16 mouse cellular contexts compared by ENCODE assay signal in genomic region chr10:61369755-61370154, GRCm38 (mm10). TPM values are rescaled to one million over a fixed set of nuclear protein-coding genes. Genes with fewer than 3 reads are reported as not detected.
DNase-seq lines count a peak whose midpoint lies in the region; ATAC-seq lines count a peak whose summit lies in the region.
"Had no signal": no experiment of that assay in that cellular context is flagged by ENCODE, and none has a peak within 500 bp of the region (broad histone marks: within the 10 kb centered on the region; RNA-seq: fewer than 3 reads in every experiment).

No protein-coding gene starts in this region.

- H3K27me3 ChIP-seq in heart, embryonic 12.5 days (replicated peaks): no peaks in the 10 kb centered on the region
- H3K27me3 ChIP-seq in kidney, embryonic 15.5 days: no peaks in the 10 kb centered on the region
- no peaks in the 10 kb centered on the region for H3K27me3 ChIP-seq in neural tube, embryonic 12.5 days (replicated peaks)
- no peaks in the 10 kb centered on the region for H3K27me3 ChIP-seq in limb, embryonic 15.5 days
- H3K27me3 ChIP-seq: liver, embryonic 15.5 days had no signal

- intact Hi-C loops in heart, postnatal 25 days (cut with DNase I): no loop called here

- peaks cover 68% of the 10 kb centered on the region for H3K4me1 ChIP-seq in heart, embryonic 12.5 days (replicated peaks)
- peaks cover 76% of the 10 kb centered on the region for H3K4me1 ChIP-seq in kidney, embryonic 15.5 days
- peaks cover 29% of the 10 kb centered on the region for H3K4me1 ChIP-seq in neural tube, embryonic 12.5 days
- H3K4me1 ChIP-seq in limb, embryonic 15.5 days: peaks cover 41% of the 10 kb centered on the region

- H3K4me2 ChIP-seq in heart, embryonic 12.5 days: no peak overlapping the region
- no peak overlapping the region for H3K4me2 ChIP-seq in kidney, embryonic 15.5 days
- H3K4me2 ChIP-seq in neural tube, embryonic 12.5 days (replicated peaks): no peak overlapping the region
- H3K4me2 ChIP-seq in limb, embryonic 15.5 days: no peak overlapping the region
- H3K4me2 ChIP-seq: liver, embryonic 15.5 days had no signal

- H3K9ac ChIP-seq in heart, embryonic 12.5 days: no peak overlapping the region
- no peak overlapping the region for H3K9ac ChIP-seq in kidney, embryonic 15.5 days
- no peak overlapping the region for H3K9ac ChIP-seq in neural tube, embryonic 12.5 days
- H3K9ac ChIP-seq in limb, embryonic 15.5 days: no peak overlapping the region
- H3K9ac ChIP-seq: liver, embryonic 15.5 days had no signal

- H3K4me3 ChIP-seq in heart, embryonic 12.5 days: no peak overlapping the region
- no peak overlapping the region for H3K4me3 ChIP-seq in kidney, embryonic 15.5 days (replicated peaks)
- no peak overlapping the region for H3K4me3 ChIP-seq in neural tube, embryonic 12.5 days
- H3K4me3 ChIP-seq in limb, embryonic 15.5 days: no peak overlapping the region
- H3K4me3 ChIP-seq: erythroblast, embryonic 14.5 days; liver, embryonic 15.5 days had no signal

- H3K9me3 ChIP-seq in heart, embryonic 12.5 days (replicated peaks): no peaks in the 10 kb centered on the region
- peaks cover 3% of the 10 kb centered on the region for H3K9me3 ChIP-seq in kidney, embryonic 15.5 days (replicated peaks)
- no peaks in the 10 kb centered on the region for H3K9me3 ChIP-seq in neural tube, embryonic 12.5 days
- H3K9me3 ChIP-seq in limb, embryonic 15.5 days: no peaks in the 10 kb centered on the region
- H3K9me3 ChIP-seq: G1E had no signal

- peak overlapping the region; percentile 40; the same call in 1 of the 2 replicates for H3K27ac ChIP-seq in heart, embryonic 12.5 days (ENCODE audit: poor library complexity, severe bottlenecking)
- H3K27ac ChIP-seq in kidney, embryonic 15.5 days: peak overlapping the region; percentile 86
- 0 out of 2 replicates have a peak overlapping the region, but pooled peaks have one; percentile 9 for H3K27ac ChIP-seq in neural tube, embryonic 12.5 days
- H3K27ac ChIP-seq in limb, embryonic 15.5 days: peak overlapping the region; percentile 78

- no peaks in the 10 kb centered on the region; the same call in 1 of the 2 replicates for H3K36me3 ChIP-seq in heart, embryonic 12.5 days
- 0 out of 2 replicates have a peak, but pooled peaks cover under 1% of the 10 kb centered on the region for H3K36me3 ChIP-seq in kidney, embryonic 15.5 days
- no peaks in the 10 kb centered on the region for H3K36me3 ChIP-seq in neural tube, embryonic 12.5 days
- no peaks in the 10 kb centered on the region for H3K36me3 ChIP-seq in limb, embryonic 15.5 days
- H3K36me3 ChIP-seq: G1E; liver, embryonic 15.5 days had no signal

- no peak for ATAC-seq in heart, embryonic 12.5 days (ENCODE audit: insufficient number of reproducible peaks, low FRiP score)
- ATAC-seq in kidney, embryonic 15.5 days (replicated peaks; ENCODE audit: low FRiP score): no peak
- no peak for ATAC-seq in neural tube, embryonic 12.5 days (ENCODE audit: low FRiP score, low read depth)
- ATAC-seq in limb, embryonic 15.5 days (ENCODE audit: insufficient number of reproducible peaks, low FRiP score, low TSS enrichment, low read depth): no peak

- no peak for DNase-seq in heart, postnatal 25 days (ENCODE audit: low spot score)
- DNase-seq in kidney, adult 8-10 months: no peak
- no peak for DNase-seq in neural tube, embryonic 10.5 days (ENCODE audit: extremely low spot score, low spot score)
- no peak for DNase-seq in frontal cortex, postnatal 25 days (ENCODE audit: low spot score in 2 of 2)

- WGBS in heart, embryonic 12.5 days: 66% methylated on average over 5 of the region's 5 CpGs
- 31% methylated on average over 5 of the region's 5 CpGs for WGBS in kidney, embryonic 15.5 days
- 67% methylated on average over 5 of the region's 5 CpGs for WGBS in neural tube, embryonic 12.5 days
- 48% methylated on average over 5 of the region's 5 CpGs for WGBS in limb, embryonic 15.5 days

RNA-seq across cellular contexts. Expression of gene Pald1, which starts 13.6 kb away (rescaled TPM):
- polyA plus RNA-seq in heart, embryonic 12.5 days (2016; fragmentation: Nextera tagmentation; extraction: Ambion mirVana): 33.9 and 37.4 TPM in 2 replicates
- 10 to 100 TPM; 16.1 to 21.9 TPM for total RNA-seq in heart, postnatal 25 days (2021)
- 33.5 and 37.3 TPM in 2 replicates for polyA plus RNA-seq in kidney, embryonic 15.5 days (2015; fragmentation: Nextera tagmentation; extraction: Ambion mirVana)
- 32.8 and 34.8 TPM in 2 replicates for polyA plus RNA-seq in neural tube, embryonic 12.5 days (2016; fragmentation: Nextera tagmentation; extraction: Ambion mirVana)
- 22.8 and 23.8 TPM in 2 replicates for polyA plus RNA-seq in limb, embryonic 15.5 days (2015; fragmentation: Nextera tagmentation; extraction: Ambion mirVana)
- total RNA-seq: G1E had no signal

RNA-seq across cellular contexts. Expression of gene Nodal, which starts 48.0 kb away (rescaled TPM):
- not detected in 2 replicates for polyA plus RNA-seq in heart, embryonic 12.5 days (2016; fragmentation: Nextera tagmentation; extraction: Ambion mirVana)
- under 1 TPM in 1 of 2 experiments, not detected in 1; 0.10 TPM for total RNA-seq in heart, postnatal 25 days (2021)
- 0.38 and 0.42 TPM in 2 replicates for polyA plus RNA-seq in kidney, embryonic 15.5 days (2015; fragmentation: Nextera tagmentation; extraction: Ambion mirVana)
- polyA plus RNA-seq in neural tube, embryonic 12.5 days (2016; fragmentation: Nextera tagmentation; extraction: Ambion mirVana): 0.13 TPM in 1 of 2 replicates, not detected in the other
- 0.13 and 0.24 TPM in 2 replicates for polyA plus RNA-seq in limb, embryonic 15.5 days (2015; fragmentation: Nextera tagmentation; extraction: Ambion mirVana)
- total RNA-seq: adrenal gland, postnatal 36 days; common myeloid progenitor, adult 5-6 weeks; G1E; hematopoietic stem cell, adult 5-6 weeks had no signal
- polyA plus RNA-seq: C2C12; G1E; small intestine, adult 2 months had no signal

Comparison
In these comparisons a context has a peak if more than half of its experiments do, and no peak if none do; other contexts are left out.
1. H3K27ac ChIP-seq: peak in every context shown above with its lines; median percentile 86 in kidney, embryonic 15.5 days; 78 in limb, embryonic 15.5 days; 40 in heart, embryonic 12.5 days; 9 in neural tube, embryonic 12.5 days.